Mouse (Mus musculus) kidney, embryonic 14.5 days (tissue): ENCODE measurements around the gene Pnkd. TPM values are rescaled to one million over a fixed set of nuclear protein-coding genes. Genes with fewer than 3 reads are reported as not detected.
A peak's percentile ranks its signal among the peaks of the same experiment; 100 is the strongest.
"Not testable (repeated sequence)": the region's sequence is repeated elsewhere in the genome, so short reads cannot be mapped to it uniquely, and the experiment has no call there.

Experiments
- ATAC-seq: fragments of 200-750 bp; cut with Nextera tagmentation; 2 replicates; pipeline ENCODE4 v1.8.0; 2017; ENCODE audit warnings: moderate number of reproducible peaks, mild to moderate bottlenecking, moderate TSS enrichment, moderate library complexity; ENCODE audit not compliant: low FRiP score, low TSS enrichment
- H3K27ac ChIP-seq: fragments of 300-500 bp; sonication (generic); 2 replicates; pipeline ENCODE4 v1.5.1; 2014; ENCODE audit warnings: low read depth, mild to moderate bottlenecking, low read length, moderate library complexity, mixed read lengths
- H3K27me3 ChIP-seq: fragments of 300-500 bp; sonication (generic); 2 replicates; pipeline ENCODE4 v1.6.1; 2014; ENCODE audit warnings: mild to moderate bottlenecking, low read length; ENCODE audit not compliant: control insufficient read depth, insufficient read depth
- H3K36me3 ChIP-seq: fragments of 300-500 bp; sonication (generic); 2 replicates; pipeline ENCODE4 v1.6.1; 2014; ENCODE audit warnings: low read length, mixed read lengths; ENCODE audit not compliant: control insufficient read depth, insufficient read depth
- H3K4me1 ChIP-seq: fragments of 300-500 bp; sonication (generic); 2 replicates; pipeline ENCODE4 v1.6.1; 2014; ENCODE audit warnings: low read length, mixed read lengths; ENCODE audit not compliant: control insufficient read depth, insufficient read depth
- H3K4me2 ChIP-seq: fragments of 300-500 bp; sonication (generic); replicated peaks from 2 replicates; pipeline ENCODE4 v1.6.1; 2014; ENCODE audit warnings: low read depth, mild to moderate bottlenecking, low read length
- H3K4me3 ChIP-seq: fragments of 300-500 bp; sonication (generic); 2 replicates; pipeline ENCODE4 v1.5.1; 2014; ENCODE audit warnings: mild to moderate bottlenecking, low read length
- H3K9ac ChIP-seq: fragments of 300-500 bp; sonication (generic); 2 replicates; pipeline ENCODE4 v1.6.1; 2014; ENCODE audit warnings: low read depth, mild to moderate bottlenecking, low read length, moderate library complexity
- H3K9me3 ChIP-seq: fragments of 300-500 bp; sonication (generic); 2 replicates; pipeline ENCODE4 v1.6.1; 2016; ENCODE audit warnings: low read length; ENCODE audit not compliant: control insufficient read depth
- WGBS: fragments of 180-500 bp; shearing (Covaris S2); extraction: QIAGEN DNeasy Blood & Tissue Kit; methylation state at CpG from one replicate; pipeline ENCODE4 v1.1.7; 2014; 5-methylcytosine and 5-hydroxymethylcytosine counted together
- microRNA counts: library from miRNA; unstranded; fragments of <30 nt; microRNA quantifications from one replicate; lab custom pipeline; 2017
- microRNA-seq: library from miRNA; unstranded; fragments of <30 nt; microRNA quantifications from one replicate; pipeline ENCODE4, GENCODE M21; 2016
- polyA plus RNA-seq: library from polyadenylated mRNA; unstranded; fragments of >200 nt; fragmentation: Nextera tagmentation; extraction: Ambion mirVana; gene quantifications from 2 replicates; pipeline ENCODE4 v1.2.1, GENCODE M21; 2014

Gene Pnkd
- polyA plus RNA-seq, 1 experiment from 2014 or later = 126 TPM

- Histone ChIP-seq H3K4me2 (no peak overlapping the region), H3K27me3 (no peaks in the 10 kb centered on the region), H3K9ac (no peak overlapping the region), H3K4me1 (peaks cover 20% of the 10 kb centered on the region), H3K36me3 (peaks cover 21% of the 10 kb centered on the region), H3K9me3 (no peaks in the 10 kb centered on the region), H3K27ac (no peak overlapping the region), H3K4me3 (no peak overlapping the region)
- ATAC-seq = no peak
- 90% methylated on average over 12 of the region's 13 CpGs for WGBS
Observed at GRCm38 (mm10) chr1:74395290-74395689, 110.6 kb downstream of the Pnkd start.

GRCm38 (mm10) chr1:74396456-74397222, 111.9 kb downstream of the Pnkd start:
- H3K27ac ChIP-seq = peak overlapping the region; percentile 97; the same call in 1 of the 2 replicates
- H3K4me3 ChIP-seq = peak overlapping the region; percentile 42
- WGBS = 8% methylated on average over 12 of the region's 12 CpGs
- not testable (repeated sequence) for ATAC-seq, H3K27me3 ChIP-seq, H3K9ac ChIP-seq, H3K9me3 ChIP-seq
- peak overlapping the region; percentile 75 for H3K4me2 ChIP-seq
- H3K36me3 ChIP-seq = peaks cover 21% of the 10 kb centered on the region
- peaks cover 13% of the 10 kb centered on the region for H3K4me1 ChIP-seq

- peak overlapping the region; percentile 97 for H3K27ac ChIP-seq
- H3K4me3 ChIP-seq = peak overlapping the region; percentile 42
- peaks cover 21% of the 10 kb centered on the region for H3K36me3 ChIP-seq
- peak overlapping the region; percentile 75 for H3K4me2 ChIP-seq
- H3K9ac ChIP-seq = peak overlapping the region; percentile 63
- H3K4me1 ChIP-seq = peaks cover 12% of the 10 kb centered on the region
- H3K27me3 ChIP-seq = no peaks in the 10 kb centered on the region
- WGBS = under 1% methylated on average over 40 of the region's 41 CpGs
- H3K9me3 ChIP-seq = no peaks in the 10 kb centered on the region
- peak; percentile 94 for ATAC-seq
Observed at GRCm38 (mm10) chr1:74397268-74397918, 112.7 kb downstream of the Pnkd start.

DNA sequence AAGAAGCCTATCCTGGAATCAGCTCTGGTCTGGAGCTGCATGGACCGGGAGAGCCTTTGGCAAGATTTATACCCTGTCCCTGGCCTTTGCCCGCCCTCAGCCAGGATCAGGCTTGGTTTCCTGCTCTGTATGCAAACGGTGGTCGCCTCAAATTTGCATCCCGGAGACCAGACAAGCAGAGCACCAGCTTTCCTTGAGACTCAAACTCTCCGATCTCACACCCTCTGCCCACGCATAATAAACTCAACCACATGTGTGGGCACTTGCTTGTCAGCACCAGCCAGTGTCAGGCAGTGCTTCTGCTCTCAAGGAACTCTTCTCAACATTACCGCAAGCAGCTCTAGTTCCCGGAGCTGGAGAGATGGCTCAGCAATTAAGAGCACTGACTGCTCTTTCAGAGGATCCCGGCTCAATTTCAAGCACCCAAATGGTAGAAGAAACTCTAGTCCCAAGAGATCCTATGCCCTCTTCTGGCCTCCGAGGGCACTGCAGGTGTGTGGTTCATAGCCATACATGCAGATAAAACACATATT, 113.3 kb downstream of the Pnkd start:
- ATAC-seq = peak; percentile 65
- Histone ChIP-seq H3K9ac (peak overlapping the region; percentile 63), H3K4me2 (peak overlapping the region; percentile 75), H3K27ac (peak overlapping the region; percentile 97), H3K9me3 (no peaks in the 10 kb centered on the region), H3K4me1 (peaks cover 6% of the 10 kb centered on the region), H3K27me3 (no peaks in the 10 kb centered on the region), H3K36me3 (peaks cover 21% of the 10 kb centered on the region), H3K4me3 (peak overlapping the region; percentile 42)
- 2% methylated on average over 11 of the region's 11 CpGs for WGBS

GRCm38 (mm10) chr1:74400531-74400930, 115.8 kb downstream of the Pnkd start:
- H3K27me3 ChIP-seq = no peaks in the 10 kb centered on the region
- H3K36me3 ChIP-seq = no peaks in the 10 kb centered on the region
- no peak overlapping the region for H3K4me2 ChIP-seq
- 82% methylated on average over 3 of the region's 3 CpGs for WGBS
- no peaks in the 10 kb centered on the region for H3K9me3 ChIP-seq
- H3K4me1 ChIP-seq = no peaks in the 10 kb centered on the region
- H3K27ac ChIP-seq = no peak overlapping the region
- no peak for ATAC-seq
- H3K4me3 ChIP-seq = no peak overlapping the region
- H3K9ac ChIP-seq = no peak overlapping the region

- no peak overlapping the region for H3K9ac ChIP-seq
Observed at GRCm38 (mm10) chr1:74401015-74401702, 116.4 kb downstream of the Pnkd start.

More at GRCm38 (mm10) chr1:74401015-74401702, 116.4 kb downstream of the Pnkd start:
- Histone ChIP-seq H3K27ac (no peak overlapping the region), H3K4me3 (no peak overlapping the region), H3K4me2 (no peak overlapping the region), H3K4me1 (no peaks in the 10 kb centered on the region), H3K9me3 (no peaks in the 10 kb centered on the region), H3K27me3 (no peaks in the 10 kb centered on the region), H3K36me3 (no peaks in the 10 kb centered on the region)
- ATAC-seq = no peak
- 57% methylated on average over 16 of the region's 16 CpGs for WGBS

MicroRNA genes within 50 kb of the gene (microRNA counts, 519-probe panel; counts per million panel counts)
- 4,573 counts per million, percentile 31 among the panel's probes with 10 or more counts for microRNA mmu-miR-26b (lab: Ali Mortazavi, UCI)

Small RNAs within 50 kb of the gene (microRNA-seq; reads per million reads assigned to microRNA genes)
- gene Mir26b = 26,936 reads per million, percentile 98 among the genes with 10 or more reads in this experiment

Other genes with a start within 250 kb of the Pnkd start
- gene Tns1, start 160.5 kb upstream of the Pnkd start, polyA plus RNA-seq = 40.1 and 59.2 TPM in 2 replicates
- gene Rufy4, start 159.4 kb upstream of the Pnkd start, polyA plus RNA-seq = not detected in 2 replicates
- 0.10 TPM in 1 of 2 replicates, not detected in the other for gene Cxcr2, start 130.9 kb upstream of the Pnkd start, polyA plus RNA-seq
- not detected in 2 replicates for gene Cxcr1, start 90.3 kb upstream of the Pnkd start, polyA plus RNA-seq
- 378 and 417 TPM in 2 replicates for gene Arpc2, start 48.8 kb upstream of the Pnkd start, polyA plus RNA-seq
- gene Gpbar1, start 6.4 kb upstream of the Pnkd start, polyA plus RNA-seq = 2.5 and 3.2 TPM in 2 replicates
- gene Aamp, start 192 bp upstream of the Pnkd start, polyA plus RNA-seq = 249 and 258 TPM in 2 replicates
- gene Tmbim1, start 20.7 kb downstream of the Pnkd start, polyA plus RNA-seq = 16.3 and 18.1 TPM in 2 replicates
- 0.44 and 0.79 TPM in 2 replicates for gene Catip, start 77.2 kb downstream of the Pnkd start, polyA plus RNA-seq
- gene Slc11a1, start 90.3 kb downstream of the Pnkd start, polyA plus RNA-seq = 2.0 and 5.2 TPM in 2 replicates
- gene Ctdsp1, start 106.6 kb downstream of the Pnkd start, polyA plus RNA-seq = 66.7 and 86.0 TPM in 2 replicates
- 2.8 and 6.7 TPM in 2 replicates for gene Vil1, start 124.4 kb downstream of the Pnkd start, polyA plus RNA-seq
- 76.1 and 92.9 TPM in 2 replicates for gene Cnot9, start 221.1 kb downstream of the Pnkd start, polyA plus RNA-seq